Comparison of ENCODE assay signal across 8 mouse cellular contexts in the genomic region with DNA sequence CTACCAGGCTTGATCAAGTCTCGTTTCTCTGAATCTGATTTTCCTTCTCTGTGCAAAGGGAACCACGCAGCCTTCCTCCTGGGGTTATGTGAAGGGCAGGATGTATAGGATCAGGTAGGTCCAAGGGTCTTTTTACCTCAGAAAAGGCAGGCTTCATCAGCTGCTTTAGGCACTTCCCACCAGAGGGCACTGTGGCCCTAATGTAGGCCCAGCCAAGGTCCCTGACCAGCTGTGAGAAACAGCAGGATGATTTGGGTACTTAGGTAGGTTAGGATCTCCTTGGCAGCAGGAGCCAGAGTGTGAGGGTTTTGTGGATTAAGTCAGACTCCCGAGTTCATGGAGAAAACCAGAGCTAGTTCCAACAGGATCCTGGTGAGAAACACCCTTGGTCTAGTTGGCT. TPM values are rescaled to one million over a fixed set of nuclear protein-coding genes. Genes with fewer than 3 reads are reported as not detected.
A peak's percentile ranks its signal among the peaks of the same experiment; 100 is the strongest.
DNase-seq lines count a peak whose midpoint lies in the region; ATAC-seq and TF ChIP-seq lines count a peak whose summit lies in the region.

No protein-coding gene starts in this region.

- H3K27me3 ChIP-seq in kidney, postnatal 0 days (ENCODE audit: insufficient read depth, low read length) = no peaks in the 10 kb centered on the region
- H3K27me3 ChIP-seq in neural tube, embryonic 12.5 days (replicated peaks) = no peaks in the 10 kb centered on the region

- no peak overlapping the region for H3K4me2 ChIP-seq in kidney, postnatal 0 days (ENCODE audit: low read length)
- no peak overlapping the region for H3K4me2 ChIP-seq in neural tube, embryonic 12.5 days (replicated peaks)

- H3K4me1 ChIP-seq in kidney, postnatal 0 days (replicated peaks; ENCODE audit: insufficient read depth, low read length) = no peaks in the 10 kb centered on the region
- H3K4me1 ChIP-seq in neural tube, embryonic 12.5 days = no peaks in the 10 kb centered on the region

- no peaks in the 10 kb centered on the region for H3K9me3 ChIP-seq in kidney, postnatal 0 days (replicated peaks; ENCODE audit: low read length)
- no peaks in the 10 kb centered on the region for H3K9me3 ChIP-seq in neural tube, embryonic 12.5 days

- H3K9ac ChIP-seq in kidney, postnatal 0 days (ENCODE audit: low read depth, low read length) = no peak overlapping the region
- H3K9ac ChIP-seq in neural tube, embryonic 12.5 days = no peak overlapping the region

- DNase-seq in cerebellum, adult 11 months = peak; percentile 28
- no peak for DNase-seq in cerebellum, adult 9-10 months
- DNase-seq in ovary, postnatal 36 days (ENCODE audit: low spot score) = peak; percentile 29
- DNase-seq in ovary, postnatal 10 days (ENCODE audit: low spot score) = no peak
- DNase-seq in embryo, embryonic 10.5 days (ENCODE audit: low spot score) = peak; percentile 76
- DNase-seq in kidney, postnatal 0 days (ENCODE audit: low spot score) = peak; percentile 56
- DNase-seq in frontal cortex, postnatal 25 days (ENCODE audit: low spot score in 2 of 2) = no peak

- no peak overlapping the region for H3K4me3 ChIP-seq in kidney, postnatal 0 days (replicated peaks; ENCODE audit: low read depth, low read length)
- H3K4me3 ChIP-seq in neural tube, embryonic 12.5 days = no peak overlapping the region

- ATAC-seq in kidney, postnatal 0 days (replicated peaks; ENCODE audit: low FRiP score, low read depth) = no peak
- ATAC-seq in neural tube, embryonic 12.5 days (ENCODE audit: low FRiP score, low read depth) = 0 out of 2 replicates have a peak, but pooled peaks have one; percentile 41

- peak; percentile 84 for TF ChIP-seq CTCF in kidney, postnatal 0 days (IDR thresholded peaks at IDR 0.05; ENCODE audit: low read depth)

- no peak overlapping the region for H3K27ac ChIP-seq in kidney, postnatal 0 days
- no peak overlapping the region for H3K27ac ChIP-seq in neural tube, embryonic 12.5 days

- 13% methylated on average over 3 of the region's 3 CpGs for WGBS in kidney, postnatal 0 days
- 18% methylated on average over 3 of the region's 3 CpGs for WGBS in neural tube, embryonic 12.5 days

- H3K36me3 ChIP-seq in kidney, postnatal 0 days (ENCODE audit: insufficient read depth, low read length) = no peaks in the 10 kb centered on the region
- peaks cover 4% of the 10 kb centered on the region; the same call in 1 of the 2 replicates for H3K36me3 ChIP-seq in neural tube, embryonic 12.5 days

RNA-seq across cellular contexts. Expression of gene Oprl1, which starts 7.4 kb away (rescaled TPM):
- polyA plus RNA-seq in kidney, postnatal 0 days (2015; fragmentation: Nextera tagmentation; extraction: Ambion mirVana) = 0.19 and 0.25 TPM in 2 replicates
- 36.4 and 39.6 TPM in 2 replicates for polyA plus RNA-seq in neural tube, embryonic 12.5 days (2016; fragmentation: Nextera tagmentation; extraction: Ambion mirVana)

RNA-seq across cellular contexts. Expression of gene Lkaaear1, which starts 24.0 kb away (rescaled TPM):
- not detected in 2 replicates for polyA plus RNA-seq in kidney, postnatal 0 days (2015; fragmentation: Nextera tagmentation; extraction: Ambion mirVana)
- not detected in 2 replicates for polyA plus RNA-seq in neural tube, embryonic 12.5 days (2016; fragmentation: Nextera tagmentation; extraction: Ambion mirVana)

RNA-seq across cellular contexts. Expression of gene Rgs19, which starts 28.4 kb away (rescaled TPM):
- polyA plus RNA-seq in kidney, postnatal 0 days (2015; fragmentation: Nextera tagmentation; extraction: Ambion mirVana) = 38.9 and 41.7 TPM in 2 replicates
- 44.0 and 44.8 TPM in 2 replicates for polyA plus RNA-seq in neural tube, embryonic 12.5 days (2016; fragmentation: Nextera tagmentation; extraction: Ambion mirVana)

RNA-seq across cellular contexts. Expression of gene Myt1, which starts 40.9 kb away (rescaled TPM):
- not detected in 2 replicates for polyA plus RNA-seq in kidney, postnatal 0 days (2015; fragmentation: Nextera tagmentation; extraction: Ambion mirVana)
- polyA plus RNA-seq in neural tube, embryonic 12.5 days (2016; fragmentation: Nextera tagmentation; extraction: Ambion mirVana) = 70.4 and 79.3 TPM in 2 replicates

RNA-seq across cellular contexts. Expression of gene Tcea2, which starts 42.1 kb away (rescaled TPM):
- polyA plus RNA-seq in kidney, postnatal 0 days (2015; fragmentation: Nextera tagmentation; extraction: Ambion mirVana) = 22.6 and 23.4 TPM in 2 replicates
- 27.3 and 30.0 TPM in 2 replicates for polyA plus RNA-seq in neural tube, embryonic 12.5 days (2016; fragmentation: Nextera tagmentation; extraction: Ambion mirVana)

Comparison
In these comparisons a context has a peak if more than half of its experiments do, and no peak if none do; other contexts are left out.
1. DNase-seq: peak in cerebellum, adult 11 months (single experiment), ovary, postnatal 36 days (single experiment), embryo, embryonic 10.5 days (single experiment) and kidney, postnatal 0 days (single experiment); none in cerebellum, adult 9-10 months (single experiment), ovary, postnatal 10 days (single experiment) and frontal cortex, postnatal 25 days (0 of 2).
2. RNA of gene Oprl1, which starts 7.4 kb away (polyA plus RNA-seq): 36.4 to 39.6 TPM in neural tube, embryonic 12.5 days; 0.19 to 0.25 TPM in kidney, postnatal 0 days; every median in the first group is over 10 times any median in the second.